Mouse (Mus musculus) left cerebral cortex, adult 2 months (tissue): Measurements from ENCODE around the gene Fbxw8. TPM values are rescaled to one million over a fixed set of nuclear protein-coding genes. Genes with fewer than 3 reads are reported as not detected.

Source experiments
- DNase-seq, 2 experiments: peaks; one replicate each; pipeline ENCODE4 v3.0.0; 2021 to 2022; ENCODE audit warnings: low spot score in 2 of 2, mixed read lengths in 1 of 2; ENCODE audit errors: extremely low spot score in 1 of 2
- H3K27ac ChIP-seq: fragments of 200-600 bp; 2 replicates; pipeline ENCODE4 v1.8.1; 2022
- H3K4me3 ChIP-seq: fragments of 200-600 bp; 2 replicates; pipeline ENCODE4 v1.8.1; 2022
- CTCF ChIP-seq: fragments of 200-600 bp; IDR thresholded peaks from 2 replicates; pipeline ENCODE4 v1.8.1; 2022; ENCODE audit warnings: antibody characterized with exemption, mild to moderate bottlenecking, moderate library complexity
- intact Hi-C: fragments of 180-260 bp; cut with DNase I; formaldehyde crosslinking; loops from one replicate; pipeline ENCODE4 v1.15.1; 2025
- long read RNA-seq, 2 experiments: library from polyadenylated mRNA; stranded (forward); transcript quantifications; one replicate each; pipeline ENCODE4 v2.0.0; 2021; ENCODE audit warnings: borderline mapping rate in 2 of 2
- total RNA-seq, 2 experiments: library from RNA; stranded (reverse); gene quantifications; 2 replicates each; pipeline ENCODE4 v1.2.3; 2021

Gene Fbxw8
- total RNA-seq: 10 to 100 TPM; 34.5 to 35.1 TPM
- long read RNA-seq, experiment 1, full-length matches to known transcripts: 66 of 90 reads
- long read RNA-seq, experiment 1, partial matches to known transcripts: 6 of 90 reads
- long read RNA-seq, experiment 1, other reads (novel, unspliced or antisense): 18 of 90 reads
- long read RNA-seq, experiment 2, full-length matches to known transcripts: 68 of 90 reads
- long read RNA-seq, experiment 2, partial matches to known transcripts: 7 of 90 reads
- long read RNA-seq, experiment 2, other reads (novel, unspliced or antisense): 15 of 90 reads

GRCm38 (mm10) chr5:118154839-118155564 lies at the start of gene Fbxw8:
Gene Fbxw8, minus strand, starts transcription at chr5:118155464.
- DNase-seq: peak; percentile 80 to 88
- H3K4me3 ChIP-seq: peak within 1 kb of the TSS; percentile 92
- peak within 1 kb of the TSS; percentile 73; the same call in 1 of the 2 replicates for H3K27ac ChIP-seq
- intact Hi-C loops: no loop called here
- TF ChIP-seq CTCF: no peak

- no peak for DNase-seq
- TF ChIP-seq CTCF: no peak
- no peak overlapping the region for H3K27ac ChIP-seq
- intact Hi-C loops: no loop called here
- no peak overlapping the region for H3K4me3 ChIP-seq
These were observed 49.6 kb upstream of the Fbxw8 start for GRCm38 (mm10) chr5:118204675-118205440.

GRCm38 (mm10) chr5:118199670-118200069 lies 44.4 kb upstream of the Fbxw8 start:
- DNase-seq: no peak
- Histone ChIP-seq H3K4me3 (no peak overlapping the region), H3K27ac (no peak overlapping the region)
- no peak for TF ChIP-seq CTCF
- intact Hi-C loops: no loop called here

GRCm38 (mm10) chr5:118197421-118197820 lies 42.2 kb upstream of the Fbxw8 start:
- TF ChIP-seq CTCF: no peak
- Histone ChIP-seq H3K27ac (no peak overlapping the region), H3K4me3 (no peak overlapping the region)
- DNase-seq: no peak
- intact Hi-C loops: no loop called here

GRCm38 (mm10) chr5:118192221-118192620 lies 37.0 kb upstream of the Fbxw8 start:
- no peak overlapping the region for H3K27ac ChIP-seq
- no peak for DNase-seq
- no peak for TF ChIP-seq CTCF
- no peak overlapping the region for H3K4me3 ChIP-seq
- intact Hi-C loops: no loop called here

GRCm38 (mm10) chr5:118190491-118190890 lies 35.2 kb upstream of the Fbxw8 start:
- TF ChIP-seq CTCF: no peak
- intact Hi-C loops: no loop called here
- no peak for DNase-seq
- Histone ChIP-seq H3K4me3 (no peak overlapping the region), H3K27ac (no peak overlapping the region)

GRCm38 (mm10) chr5:118188356-118188755 lies 33.1 kb upstream of the Fbxw8 start:
- intact Hi-C loops: no loop called here
- Histone ChIP-seq H3K27ac (no peak overlapping the region), H3K4me3 (no peak overlapping the region)
- no peak for DNase-seq
- TF ChIP-seq CTCF: no peak

- no peak for DNase-seq
- H3K4me3 ChIP-seq: no peak overlapping the region
- no peak overlapping the region for H3K27ac ChIP-seq
- intact Hi-C loops: no loop called here
- TF ChIP-seq CTCF: no peak
These were observed 31.8 kb upstream of the Fbxw8 start for GRCm38 (mm10) chr5:118186903-118187633.

- intact Hi-C loops: no loop called here
- peak; percentile 8 to 52 for DNase-seq
- no peak overlapping the region for H3K4me3 ChIP-seq
- no peak for TF ChIP-seq CTCF
- no peak overlapping the region for H3K27ac ChIP-seq
These were observed 22.4 kb upstream of the Fbxw8 start for GRCm38 (mm10) chr5:118177640-118178039.

GRCm38 (mm10) chr5:118175137-118175536 lies 19.9 kb upstream of the Fbxw8 start:
- Histone ChIP-seq H3K27ac (no peak overlapping the region), H3K4me3 (no peak overlapping the region)
- peak; percentile 40 for TF ChIP-seq CTCF
- intact Hi-C loops: no loop called here
- DNase-seq: peak in 1 of 2 experiments; percentile 9

GRCm38 (mm10) chr5:118174310-118175009 lies 19.2 kb upstream of the Fbxw8 start:
- H3K27ac ChIP-seq: no peak overlapping the region
- no peak overlapping the region for H3K4me3 ChIP-seq
- no peak for TF ChIP-seq CTCF
- intact Hi-C loops: loop anchor here (5.0 kb wide), 1 partner anchor 62 kb away; no protein-coding TSS in a partner anchor
- peak in 1 of 2 experiments; percentile 6 for DNase-seq
